Mouse (Mus musculus) small intestine, adult 2 months (tissue): ENCODE results near the gene Zcchc10.

ENCODE experiments used
- CTCF ChIP-seq: fragments of 200-500 bp; IDR thresholded peaks from 2 replicates; pipeline ENCODE4 v1.5.1; 2012; ENCODE audit warnings: low read depth, mild to moderate bottlenecking, control low read depth, inconsistent platforms, low read length, moderate library complexity, mixed read lengths; ENCODE audit not compliant: insufficient replicate concordance, insufficient read length; ENCODE audit errors: extremely low read depth
- POLR2A ChIP-seq: fragments of 200-500 bp; IDR thresholded peaks from 2 replicates; pipeline ENCODE4 v1.6.1; 2012; ENCODE audit warnings: low read depth, mild to moderate bottlenecking, control low read depth, inconsistent platforms, low read length, moderate library complexity

GRCm38 (mm10) chr11:53316996-53317395 is 7.5 kb upstream of the Zcchc10 start:
- TF ChIP-seq CTCF (no peak), POLR2A (no peak)
